Mouse (Mus musculus) ovary, adult 18-20 months (tissue): Measurements from ENCODE around the gene Syne3.

Source experiments
- DNase-seq: peaks from one replicate; pipeline ENCODE4 v3.0.0; 2022; ENCODE audit warnings: low spot score, mixed read lengths

The Syne3 gene

GRCm38 (mm10) chr12:105009370-105010212, at the start of gene Syne3:
Gene Syne3, minus strand, starts transcription at chr12:105009809.
- peak; percentile 51 for DNase-seq

- no peak for DNase-seq
Measured at GRCm38 (mm10) chr12:105055308-105055707, 45.7 kb upstream of the Syne3 start.

- no peak for DNase-seq
Measured at GRCm38 (mm10) chr12:105054041-105054440, 44.4 kb upstream of the Syne3 start.

- DNase-seq: no peak
Measured at GRCm38 (mm10) chr12:105050898-105051297, 41.3 kb upstream of the Syne3 start.

GRCm38 (mm10) chr12:105049813-105050212, 40.2 kb upstream of the Syne3 start:
- DNase-seq: no peak

GRCm38 (mm10) chr12:105048301-105048863, 38.8 kb upstream of the Syne3 start:
- no peak for DNase-seq

GRCm38 (mm10) chr12:105044775-105045174, 35.2 kb upstream of the Syne3 start:
- DNase-seq: no peak

- DNase-seq: no peak
Measured at GRCm38 (mm10) chr12:105043081-105043480, 33.5 kb upstream of the Syne3 start.

GRCm38 (mm10) chr12:105040950-105041349, 31.3 kb upstream of the Syne3 start:
- no peak for DNase-seq

GRCm38 (mm10) chr12:105039578-105040289, 30.1 kb upstream of the Syne3 start:
- no peak for DNase-seq

- DNase-seq: no peak
Measured at GRCm38 (mm10) chr12:105038918-105039317, 29.3 kb upstream of the Syne3 start.

GRCm38 (mm10) chr12:105038211-105038610, 28.6 kb upstream of the Syne3 start:
- DNase-seq: no peak

GRCm38 (mm10) chr12:105034130-105034769, 24.6 kb upstream of the Syne3 start:
- no peak for DNase-seq

- no peak for DNase-seq
Measured at GRCm38 (mm10) chr12:105032832-105033775, 23.5 kb upstream of the Syne3 start.

GRCm38 (mm10) chr12:105032147-105032831, 22.7 kb upstream of the Syne3 start, which contains the start of gene Glrx5:
Gene Glrx5, plus strand, starts transcription at chr12:105032688.
- peak; percentile 100 for DNase-seq

- DNase-seq: no peak
Measured at GRCm38 (mm10) chr12:105031081-105032058, 21.8 kb upstream of the Syne3 start.

GRCm38 (mm10) chr12:105029890-105030289, 20.3 kb upstream of the Syne3 start:
- DNase-seq: no peak

GRCm38 (mm10) chr12:105027323-105027991, 17.8 kb upstream of the Syne3 start:
- DNase-seq: peak; percentile 45
